Mouse (Mus musculus) retina, postnatal 1 day (tissue): Measurements from ENCODE around the gene Chrm1.
"Not testable (repeated sequence)": the region's sequence is repeated elsewhere in the genome, so short reads cannot be mapped to it uniquely, and the experiment has no call there.

ENCODE experiments used
- DNase-seq: peaks from one replicate; pipeline ENCODE4 v3.0.0-alpha.2; 2012

The Chrm1 gene

DNA sequence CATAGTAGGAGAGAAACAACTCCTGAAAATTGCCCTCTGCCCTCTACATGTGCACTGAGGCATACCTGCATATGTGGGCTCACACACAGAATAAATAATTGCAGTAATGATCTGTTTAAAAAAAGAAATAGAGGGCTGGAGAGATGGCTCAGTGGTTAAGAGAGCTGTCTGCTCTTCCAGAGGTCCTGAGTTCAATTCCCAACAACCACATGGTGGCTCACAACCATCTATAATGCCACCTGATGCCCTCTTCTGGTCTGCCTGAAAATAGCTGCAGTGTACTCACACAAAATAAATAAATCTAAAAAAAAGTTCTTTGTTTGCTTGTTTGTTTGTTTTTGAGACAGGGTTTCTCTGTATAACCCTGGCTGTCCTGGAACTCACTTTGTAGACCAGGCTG, 55.4 kb downstream of the Chrm1 start:
- not testable (repeated sequence) for DNase-seq

DNA sequence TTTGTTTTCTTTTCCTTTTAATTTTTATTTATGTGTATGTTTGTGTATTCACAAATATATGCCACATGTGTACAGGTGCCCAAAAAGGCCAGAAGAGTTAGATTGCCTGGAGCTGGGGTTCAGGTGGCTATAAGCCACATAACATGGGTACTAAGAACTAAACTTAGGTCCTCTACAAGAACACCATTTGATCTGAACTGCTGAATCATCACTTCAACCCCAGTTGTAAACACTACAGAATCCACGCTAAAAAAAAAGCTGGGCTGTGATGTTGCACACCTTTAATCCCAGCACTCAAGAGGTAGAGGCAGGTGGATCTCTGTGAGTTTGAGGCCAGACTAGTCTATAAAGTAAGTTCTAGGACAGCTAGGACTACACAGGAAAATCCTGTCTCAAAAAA, 57.8 kb downstream of the Chrm1 start:
- no peak for DNase-seq

DNA sequence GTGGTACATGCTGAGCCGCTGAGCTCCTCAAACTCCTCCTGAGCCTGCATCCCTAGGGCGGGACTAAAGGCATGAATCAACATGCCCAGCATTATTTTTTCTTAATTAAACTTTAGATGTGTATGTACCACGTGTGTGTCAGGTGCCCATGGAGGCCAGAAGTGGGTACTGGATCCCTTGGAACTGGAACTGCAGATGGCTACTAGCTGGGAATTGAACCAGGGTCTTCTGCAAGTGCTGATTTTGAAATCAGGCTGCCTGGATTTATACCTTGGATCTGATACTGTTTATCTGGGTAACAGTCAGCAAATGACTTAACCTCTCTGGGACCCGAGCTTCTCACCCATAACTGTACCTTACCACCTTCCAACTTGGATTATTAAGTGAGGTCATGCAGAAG, 58.4 kb downstream of the Chrm1 start:
- DNase-seq, result no peak

DNA sequence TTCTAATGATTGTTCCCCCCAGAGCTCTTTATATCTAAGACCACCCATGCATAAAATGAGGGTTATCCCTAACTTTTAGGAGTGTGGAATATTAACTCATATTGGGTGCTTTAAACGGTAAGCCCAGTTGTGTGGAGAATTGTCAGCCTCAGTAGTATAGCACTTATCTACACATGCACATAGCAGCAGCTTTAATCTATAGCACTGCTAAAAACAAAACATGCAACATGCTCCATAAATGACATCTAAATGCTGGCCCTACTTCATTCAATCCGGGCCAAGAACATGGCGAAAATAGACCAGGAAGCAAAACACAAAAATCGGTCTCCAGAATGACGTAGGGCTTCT, 58.9 kb downstream of the Chrm1 start:
- DNase-seq, result no peak

DNA sequence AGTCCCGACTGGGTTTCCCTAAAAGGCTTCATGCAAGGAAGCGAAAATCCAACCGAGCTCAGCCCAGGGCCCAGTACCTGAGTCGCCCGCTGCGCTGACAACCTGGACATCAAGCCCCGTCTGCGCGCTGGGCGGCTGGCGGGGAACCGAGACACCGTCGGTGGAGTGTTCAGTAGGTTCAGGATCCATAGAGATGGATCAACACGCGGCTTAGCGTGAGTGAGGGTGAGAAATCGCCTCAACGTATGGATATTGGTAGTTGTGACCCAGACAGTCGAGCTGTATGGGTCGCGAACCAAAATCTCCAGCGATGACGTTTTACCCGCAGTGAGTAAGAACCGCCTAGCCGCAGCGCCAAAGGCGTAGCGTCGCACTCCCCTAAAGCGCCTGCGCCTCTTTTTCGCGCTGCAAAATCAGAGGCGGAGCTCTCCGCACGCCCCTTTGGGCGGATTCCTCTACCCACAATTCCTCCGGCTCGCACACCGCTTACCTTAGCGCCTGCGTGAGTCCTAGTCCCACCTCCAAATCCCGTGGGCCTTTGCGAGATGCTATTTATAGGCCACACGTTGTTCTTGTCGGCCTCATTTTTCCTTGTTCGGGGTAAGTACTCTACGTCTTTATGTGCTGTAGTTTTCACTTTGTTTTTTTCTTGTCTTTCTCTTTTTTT, 59.5 kb downstream of the Chrm1 start, which contains the start of gene Slc3a2:
Gene Slc3a2 (minus strand): TSS at position 463 of the 667 bp plus-strand sequence.
- peak; percentile 99 for DNase-seq

DNA sequence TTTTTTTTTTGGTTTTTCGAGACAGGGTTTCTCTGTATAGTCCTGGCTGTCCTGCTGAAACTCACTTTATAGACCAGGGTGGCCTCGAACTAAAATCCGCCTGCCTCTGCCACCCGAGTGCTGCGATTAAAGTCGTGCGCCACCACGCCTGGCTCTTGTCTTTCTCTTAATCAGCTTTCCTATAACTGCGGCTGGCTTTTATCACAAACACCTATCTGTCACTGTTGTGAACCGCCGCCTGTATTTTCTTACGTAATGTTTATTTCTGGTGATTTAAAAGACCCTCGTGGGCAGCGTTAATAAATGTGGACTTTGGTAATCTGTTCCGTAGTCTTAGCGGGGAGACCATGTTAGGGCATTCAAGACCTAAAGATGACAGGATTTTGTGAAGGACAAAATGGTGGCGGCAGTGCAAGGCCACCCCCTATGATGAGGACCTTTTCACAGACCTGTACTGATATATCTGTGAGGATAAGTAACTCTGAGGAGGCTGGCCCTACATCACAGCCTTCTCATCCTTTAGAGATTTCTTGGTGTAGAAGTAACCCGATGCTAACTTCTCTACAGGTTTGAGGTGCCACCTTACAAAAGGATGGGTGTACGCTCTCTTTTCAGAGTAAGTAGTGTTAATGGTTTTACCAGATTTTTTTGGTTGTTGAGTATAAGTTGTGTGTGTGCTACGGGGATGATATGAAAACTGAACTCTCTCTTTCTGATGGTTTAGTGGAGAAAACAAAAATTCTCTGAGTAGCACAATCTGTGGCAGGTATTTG, 60.2 kb downstream of the Chrm1 start:
- DNase-seq, result peak; percentile 48

DNA sequence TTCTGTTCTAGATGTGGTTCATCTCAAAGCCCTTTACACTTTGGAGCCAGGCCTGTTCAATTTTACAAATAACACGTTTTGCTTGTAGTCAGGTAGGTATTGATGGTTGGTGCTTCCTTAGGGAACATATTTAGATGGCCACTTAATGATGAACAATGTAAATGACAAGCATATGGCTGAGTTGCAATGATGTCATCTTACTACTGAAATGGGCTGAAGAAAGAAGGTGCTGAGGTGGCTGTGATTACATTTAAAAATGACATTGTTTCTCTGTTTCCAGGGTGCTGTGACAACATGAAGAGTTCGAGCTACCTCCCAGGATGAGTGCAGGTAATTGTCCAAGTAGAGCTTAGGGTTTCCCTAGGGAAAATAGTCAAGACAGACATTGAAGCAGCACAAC, 60.8 kb downstream of the Chrm1 start:
- no peak for DNase-seq

DNA sequence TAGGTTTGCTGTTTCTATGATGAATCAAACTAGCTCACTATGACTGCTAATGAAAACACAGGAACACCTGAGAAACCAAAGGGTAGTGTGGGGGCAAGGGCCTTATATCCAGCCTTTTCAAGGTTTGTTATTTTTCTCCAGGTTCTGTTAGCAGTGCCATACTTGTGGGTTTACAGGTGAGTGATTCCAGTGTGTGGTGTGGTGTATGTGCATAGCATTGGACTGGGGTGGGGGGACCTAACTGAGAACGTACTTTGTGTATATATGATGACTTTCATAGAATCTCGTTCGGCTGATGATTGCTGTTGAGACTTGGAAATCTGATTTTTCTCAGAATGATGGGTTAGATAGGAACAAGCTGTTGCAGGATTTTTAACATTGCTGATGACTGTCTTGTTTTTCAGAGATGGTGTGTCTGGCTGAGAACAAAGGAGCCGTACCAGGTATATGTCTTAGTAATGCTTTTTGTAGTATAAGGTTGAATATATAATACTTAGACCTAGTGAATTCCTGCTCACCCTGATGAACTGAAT, 61.6 kb downstream of the Chrm1 start:
- DNase-seq, result no peak

DNA sequence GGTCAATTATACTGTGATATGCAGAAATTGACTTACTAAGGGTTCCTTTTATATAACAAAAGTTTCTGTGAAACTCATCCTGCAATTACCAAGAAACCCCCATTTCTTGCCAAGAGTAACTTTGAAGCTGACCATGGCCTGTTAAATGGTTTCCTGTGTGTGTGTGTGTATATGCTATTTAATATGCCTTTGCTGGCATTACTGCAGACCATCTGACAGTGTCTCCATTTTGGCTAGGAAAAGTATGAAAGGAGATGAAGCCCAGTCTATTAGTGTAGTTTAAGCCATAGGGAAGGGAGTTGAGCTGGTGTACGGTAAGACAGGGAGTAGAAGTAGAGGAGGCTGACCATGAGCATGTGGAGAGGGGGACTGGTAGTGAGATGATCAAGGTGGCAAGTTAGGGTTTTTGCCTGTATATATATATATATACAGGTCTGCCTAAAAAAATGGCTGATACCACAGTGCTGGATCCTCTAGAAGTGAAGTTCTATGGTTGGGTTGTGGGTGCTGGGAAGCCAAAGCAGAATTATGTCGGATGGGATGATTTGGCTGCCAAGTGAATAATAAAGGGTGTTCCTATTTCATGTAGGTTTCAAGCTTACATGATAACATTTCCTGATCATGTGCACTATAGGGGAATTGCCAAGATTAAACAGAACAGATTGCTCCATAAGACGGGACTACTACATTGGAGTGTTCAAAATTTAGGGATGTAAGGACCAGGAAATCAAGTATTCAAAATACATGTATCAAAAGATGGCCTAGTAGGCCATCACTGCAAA, 63.2 kb downstream of the Chrm1 start:
- no peak for DNase-seq

DNA sequence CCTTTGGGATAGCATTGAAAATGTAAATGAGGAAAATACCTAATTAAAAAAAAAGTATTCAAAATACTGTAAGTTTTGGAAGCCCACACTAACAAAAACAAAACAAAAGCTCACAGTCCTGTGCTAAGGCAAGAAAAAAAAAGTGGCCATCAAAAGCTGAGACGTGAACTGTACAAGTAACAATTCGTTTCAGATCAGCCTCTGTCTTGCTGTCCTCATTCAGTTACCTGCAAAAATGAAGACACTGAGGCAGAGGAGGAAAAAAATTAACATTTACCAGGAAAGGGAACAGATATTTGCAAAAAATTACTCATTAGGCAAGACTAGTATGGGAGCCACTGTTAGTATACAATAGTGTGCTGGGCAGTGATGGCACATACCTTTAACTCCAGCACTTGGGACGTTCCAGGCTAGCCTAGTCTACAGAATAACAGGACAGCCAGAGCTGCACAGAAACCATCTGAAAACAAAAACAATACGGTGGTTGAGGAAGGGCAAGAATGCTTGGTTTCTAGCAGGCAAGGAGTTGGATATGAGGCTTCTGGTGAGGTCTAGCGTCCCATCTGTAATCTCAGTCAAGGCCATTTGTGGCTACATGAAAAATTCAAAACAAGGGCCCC, 64.0 kb downstream of the Chrm1 start:
- no peak for DNase-seq

DNA sequence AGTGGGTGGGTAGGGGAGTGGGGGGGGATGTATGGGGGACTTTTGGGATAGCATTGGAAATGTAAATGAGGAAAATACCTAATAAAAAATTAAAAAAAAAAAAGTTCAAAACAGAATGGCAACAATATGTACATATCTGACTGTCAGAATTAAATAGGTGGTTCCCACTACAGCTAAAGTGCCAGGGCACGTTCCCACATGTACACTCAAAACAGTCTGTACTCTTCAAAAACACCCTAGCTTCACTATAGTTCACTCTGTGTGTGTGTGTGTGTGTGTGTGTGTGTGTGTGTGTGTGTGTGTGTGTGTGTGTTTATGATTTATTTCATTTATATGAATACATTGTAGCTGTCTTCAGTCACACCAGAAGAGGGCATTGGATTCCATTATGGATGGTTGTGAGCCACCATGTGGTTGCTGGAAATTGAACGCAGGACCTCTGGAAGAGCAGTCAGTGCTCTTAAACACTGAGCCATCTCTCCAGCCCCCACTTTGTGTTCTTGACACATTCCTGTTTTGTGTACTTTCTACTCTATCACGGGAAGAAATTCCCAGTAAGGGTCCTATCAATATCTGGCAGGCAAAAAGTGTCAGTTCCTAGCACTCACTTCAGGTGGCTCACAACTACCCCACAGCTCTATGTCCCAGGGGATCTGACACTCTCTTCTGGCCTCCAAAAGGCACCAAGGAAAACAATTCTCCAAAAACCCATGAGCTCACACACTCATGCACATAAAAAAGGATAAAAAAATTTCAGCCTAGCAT, 64.9 kb downstream of the Chrm1 start:
- not testable (repeated sequence) for DNase-seq
